Mouse (Mus musculus) CH12.LX (cell line): ENCODE data around the gene Ina.

ENCODE experiments used
- CTCF ChIP-seq, 2 experiments: IDR thresholded peaks in 1 of 2; conservative IDR thresholded peaks in 1 of 2; 2 replicates each; pipeline ENCODE4 v1.5.1; 2011 to 2012; ENCODE audit warnings: low read depth in 2 of 2, low read length in 2 of 2, improper control_type of control experiment in 1 of 2, inconsistent platforms in 1 of 2, mild to moderate bottlenecking in 1 of 2, moderate library complexity in 1 of 2
- E2F4 ChIP-seq: IDR thresholded peaks from 2 replicates; pipeline ENCODE4 v1.6.1; 2011; ENCODE audit warnings: low read depth, low read length, improper control_type of control experiment; ENCODE audit not compliant: insufficient replicate concordance
- ELF1 ChIP-seq: IDR thresholded peaks from 2 replicates; pipeline ENCODE4 v1.6.1; 2014; ENCODE audit warnings: low read depth, mild to moderate bottlenecking, inconsistent platforms, low read length, improper control_type of control experiment
- ETS1 ChIP-seq: conservative IDR thresholded peaks from 2 replicates; pipeline ENCODE4 v1.6.1; 2012; ENCODE audit warnings: low read depth, mild to moderate bottlenecking, inconsistent platforms, low read length, improper control_type of control experiment, moderate library complexity
- JUND ChIP-seq: conservative IDR thresholded peaks from 2 replicates; pipeline ENCODE4 v1.6.1; 2011; ENCODE audit warnings: low read depth, low read length, improper control_type of control experiment
- MAX ChIP-seq: IDR thresholded peaks from 2 replicates; pipeline ENCODE4 v1.6.1; 2011; ENCODE audit warnings: low read length, improper control_type of control experiment
- MEF2A ChIP-seq: IDR thresholded peaks from 2 replicates; pipeline ENCODE4 v1.6.1; 2014; ENCODE audit warnings: low read depth, mild to moderate bottlenecking, inconsistent platforms, low read length, improper control_type of control experiment, borderline replicate concordance
- PAX5 ChIP-seq: IDR thresholded peaks from 2 replicates; pipeline ENCODE4 v1.6.1; 2012; ENCODE audit warnings: low read length, inconsistent platforms, mixed read lengths
- POLR2A ChIP-seq: IDR thresholded peaks from 2 replicates; pipeline ENCODE4 v1.6.1; 2011; ENCODE audit warnings: low read depth, mild to moderate bottlenecking, improper control_type of control experiment, low read length
- TBP ChIP-seq: conservative IDR thresholded peaks from 2 replicates; pipeline ENCODE4 v1.6.1; 2011; ENCODE audit warnings: low read depth, low read length, improper control_type of control experiment
- TCF12 ChIP-seq: IDR thresholded peaks from 2 replicates; pipeline ENCODE4 v1.6.1; 2014; ENCODE audit warnings: low read depth, mild to moderate bottlenecking, inconsistent platforms, low read length, improper control_type of control experiment
- USF2 ChIP-seq: conservative IDR thresholded peaks from 2 replicates; pipeline ENCODE4 v1.6.1; 2011; ENCODE audit warnings: low read depth, low read length, improper control_type of control experiment
- ZC3H11A ChIP-seq: IDR thresholded peaks from 2 replicates; pipeline ENCODE4 v1.6.1; 2012; ENCODE audit warnings: low read depth, mild to moderate bottlenecking, inconsistent platforms, low read length, improper control_type of control experiment
- ZMIZ1 ChIP-seq: IDR thresholded peaks from 2 replicates; pipeline ENCODE4 v1.6.1; 2012; ENCODE audit warnings: low read depth, mild to moderate bottlenecking, inconsistent platforms, low read length, improper control_type of control experiment

GRCm38 (mm10) chr19:46966330-46966729 lies 48.2 kb upstream of the Ina start:
- no peak for TF ChIP-seq MAX
- no peak for TF ChIP-seq TCF12
- TF ChIP-seq MEF2A, result no peak
- no peak for TF ChIP-seq ZMIZ1
- TF ChIP-seq E2F4, result no peak
- TF ChIP-seq ZC3H11A, result no peak
- TF ChIP-seq ELF1, result no peak
- TF ChIP-seq USF2, result no peak
- no peak for TF ChIP-seq JUND
- no peak for TF ChIP-seq PAX5
- TF ChIP-seq POLR2A, result no peak
- no peak for TF ChIP-seq ETS1
- TF ChIP-seq CTCF (conservative IDR thresholded peaks at IDR 0.05 in 1 of 2, IDR thresholded peaks at IDR 0.05 in 1 of 2; ENCODE audit: low read depth in 2 of 2, low read length in 2 of 2), result no peak
- TF ChIP-seq TBP, result no peak
